Mouse (Mus musculus): Measurements from ENCODE around the gene Arhgap29.

DNA sequence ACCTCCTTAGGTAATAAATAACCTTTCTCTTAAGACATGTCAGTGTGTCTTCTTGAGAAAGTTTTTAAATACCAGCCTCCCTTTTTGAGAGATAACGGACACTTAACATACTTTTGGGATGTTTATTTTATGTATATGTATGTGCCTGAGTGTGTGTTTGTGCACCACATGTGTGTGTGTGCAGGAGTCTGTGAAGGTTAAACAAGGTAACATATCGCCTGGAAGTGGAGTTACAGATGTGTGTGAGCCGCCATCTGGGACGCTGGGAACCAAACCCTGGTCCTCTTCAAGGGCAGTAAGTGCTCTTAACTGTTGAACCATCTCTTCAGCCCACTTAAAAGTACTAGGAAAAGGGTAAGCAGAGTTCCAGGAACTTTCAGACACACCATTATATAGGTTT lies 3.2 kb downstream of the Arhgap29 start:
- no peak for TF ChIP-seq GATA1 (IDR thresholded peaks at IDR 0.05; ENCODE audit: borderline replicate concordance, low read length)
- no peak for TF ChIP-seq FLI1 (IDR thresholded peaks at IDR 0.05; ENCODE audit: low read length)

Data from megakaryocyte, embryonic 14.5 days (primary cell).